Mouse (Mus musculus): Measurements from ENCODE around the gene Glp1r.

DNA sequence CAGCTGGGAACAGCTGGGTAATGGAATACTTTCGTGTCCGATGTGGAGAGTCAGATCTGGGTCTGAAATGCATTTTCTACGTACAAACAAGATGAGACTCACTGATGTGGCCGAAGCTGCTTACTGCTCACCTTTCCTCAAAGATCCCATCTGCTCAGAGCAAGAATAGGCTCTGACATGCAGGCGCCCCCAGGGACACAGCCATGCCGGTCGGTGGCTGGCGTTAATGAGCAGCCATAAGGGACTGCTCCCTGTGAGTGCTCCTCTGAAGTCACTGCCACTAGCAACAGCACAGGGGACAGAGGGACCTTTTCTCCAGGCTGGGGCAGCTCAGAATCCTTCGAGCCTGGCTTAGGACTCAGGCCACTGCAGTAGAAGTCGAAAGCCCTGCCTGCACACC, 52.7 kb downstream of the Glp1r start, which contains the start of gene Umodl1:
- TF ChIP-seq POLR2A (IDR thresholded peaks at IDR 0.05; ENCODE audit: low read depth, low read length) (no peak), CTCF (conservative IDR thresholded peaks at IDR 0.05; ENCODE audit: insufficient read depth, insufficient read length, low read depth, low read length) (no peak)

Data from kidney, adult 2 months (tissue).